Mouse (Mus musculus): ENCODE results near the gene Adamtsl1. TPM values are rescaled to one million over a fixed set of nuclear protein-coding genes. Genes with fewer than 3 reads are reported as not detected.

Adamtsl1 gene
- polyA plus RNA-seq, 1 experiment, result 0.55 TPM

DNA sequence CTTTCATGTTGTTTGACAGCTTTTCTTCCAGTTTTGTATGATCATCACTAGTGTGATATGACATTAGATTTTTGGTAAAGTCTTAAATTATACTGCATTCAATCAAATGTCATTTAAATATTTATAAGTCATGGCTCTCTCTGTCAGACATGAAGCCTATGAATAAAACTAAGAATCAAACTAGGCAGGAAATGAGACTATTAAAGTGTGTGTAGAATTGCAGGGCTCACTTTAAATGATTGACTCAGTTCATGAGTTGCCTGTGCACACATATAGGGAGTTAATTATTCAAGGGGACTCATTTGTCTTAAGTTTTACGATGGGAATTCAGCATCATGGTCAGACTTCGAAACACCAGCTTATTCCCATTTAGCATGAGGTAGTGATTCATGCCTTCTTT is 71.5 kb downstream of the Adamtsl1 start:
- no peak for DNase-seq (ENCODE audit: low read depth in 1 of 2, low spot score in 2 of 2)
- Histone ChIP-seq H3K27ac (ENCODE audit: insufficient read depth, low read length) (no peak overlapping the region), H3K4me3 (ENCODE audit: extremely low read depth, insufficient read depth, insufficient read length) (no peak overlapping the region), H3K36me3 (ENCODE audit: control insufficient read depth, insufficient read depth, low read length) (no peaks in the 10 kb centered on the region), H3K4me1 (ENCODE audit: control insufficient read depth, insufficient read depth, insufficient read length) (no peaks in the 10 kb centered on the region), H3K27me3 (ENCODE audit: control insufficient read depth, insufficient read depth, low read length) (no peaks in the 10 kb centered on the region)
- WGBS, result 78% methylated on average over 2 of the region's 2 CpGs
- TF ChIP-seq CTCF (IDR thresholded peaks at IDR 0.05; ENCODE audit: extremely low read depth, insufficient read depth, insufficient read length, insufficient replicate concordance) (no peak), POLR2A (IDR thresholded peaks at IDR 0.05; ENCODE audit: low read depth, low read length) (no peak)

DNA sequence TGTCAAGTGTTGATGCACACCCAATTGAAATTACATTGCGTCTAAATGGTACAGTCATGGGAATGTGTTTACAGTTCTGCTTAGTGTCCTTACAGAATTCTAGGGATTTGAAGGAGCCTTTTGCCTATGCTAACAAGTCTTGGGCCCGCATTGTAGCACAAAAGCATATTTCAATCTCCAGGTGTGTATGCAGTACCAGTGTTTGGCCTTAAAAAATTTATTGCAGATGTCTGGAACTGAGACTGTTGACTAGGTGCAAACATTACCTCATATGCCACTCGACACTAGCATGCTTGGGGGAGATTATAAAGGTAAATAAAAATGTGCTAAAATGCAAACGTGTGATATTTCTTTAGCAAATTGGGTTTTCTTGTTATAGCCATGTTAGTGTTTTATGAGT is 75.0 kb downstream of the Adamtsl1 start:
- WGBS, result 86% methylated on average over 4 of the region's 4 CpGs
- Histone ChIP-seq H3K4me3 (ENCODE audit: extremely low read depth, insufficient read depth, insufficient read length) (no peak overlapping the region), H3K27me3 (ENCODE audit: control insufficient read depth, insufficient read depth, low read length) (no peaks in the 10 kb centered on the region), H3K4me1 (ENCODE audit: control insufficient read depth, insufficient read depth, insufficient read length) (no peaks in the 10 kb centered on the region), H3K27ac (ENCODE audit: insufficient read depth, low read length) (no peak overlapping the region), H3K36me3 (ENCODE audit: control insufficient read depth, insufficient read depth, low read length) (no peaks in the 10 kb centered on the region)
- no peak for DNase-seq (ENCODE audit: low read depth in 1 of 2, low spot score in 2 of 2)
- TF ChIP-seq CTCF (IDR thresholded peaks at IDR 0.05; ENCODE audit: extremely low read depth, insufficient read depth, insufficient read length, insufficient replicate concordance) (no peak), POLR2A (IDR thresholded peaks at IDR 0.05; ENCODE audit: low read depth, low read length) (no peak)

DNA sequence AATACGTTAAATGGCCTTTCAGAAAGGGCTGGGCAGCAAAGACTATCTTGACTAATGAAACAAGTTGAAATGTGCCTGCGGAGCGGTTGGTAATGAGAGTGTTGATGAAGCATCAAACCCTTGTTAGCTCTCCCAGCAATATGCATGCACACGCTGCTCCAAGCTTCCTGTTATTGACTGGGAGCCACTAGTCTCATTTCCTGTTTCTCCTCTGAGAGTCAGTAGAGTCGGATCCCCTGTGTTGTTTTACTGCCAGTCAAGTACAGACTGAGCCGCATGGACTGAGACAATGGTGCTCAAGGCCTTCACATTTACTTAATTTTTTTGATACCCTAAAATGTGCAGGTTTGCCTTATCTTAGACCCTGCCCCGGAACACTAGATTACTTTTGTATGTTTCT is 77.1 kb downstream of the Adamtsl1 start:
- Histone ChIP-seq H3K4me1 (ENCODE audit: control insufficient read depth, insufficient read depth, insufficient read length) (no peaks in the 10 kb centered on the region), H3K4me3 (ENCODE audit: extremely low read depth, insufficient read depth, insufficient read length) (no peak overlapping the region), H3K36me3 (ENCODE audit: control insufficient read depth, insufficient read depth, low read length) (no peaks in the 10 kb centered on the region), H3K27ac (ENCODE audit: insufficient read depth, low read length) (no peak overlapping the region), H3K27me3 (ENCODE audit: control insufficient read depth, insufficient read depth, low read length) (no peaks in the 10 kb centered on the region)
- TF ChIP-seq POLR2A (IDR thresholded peaks at IDR 0.05; ENCODE audit: low read depth, low read length) (no peak), CTCF (IDR thresholded peaks at IDR 0.05; ENCODE audit: extremely low read depth, insufficient read depth, insufficient read length, insufficient replicate concordance) (no peak)
- WGBS, result 53% methylated on average over 7 of the region's 7 CpGs
- DNase-seq (ENCODE audit: low read depth in 1 of 2, low spot score in 2 of 2), result no peak

DNA sequence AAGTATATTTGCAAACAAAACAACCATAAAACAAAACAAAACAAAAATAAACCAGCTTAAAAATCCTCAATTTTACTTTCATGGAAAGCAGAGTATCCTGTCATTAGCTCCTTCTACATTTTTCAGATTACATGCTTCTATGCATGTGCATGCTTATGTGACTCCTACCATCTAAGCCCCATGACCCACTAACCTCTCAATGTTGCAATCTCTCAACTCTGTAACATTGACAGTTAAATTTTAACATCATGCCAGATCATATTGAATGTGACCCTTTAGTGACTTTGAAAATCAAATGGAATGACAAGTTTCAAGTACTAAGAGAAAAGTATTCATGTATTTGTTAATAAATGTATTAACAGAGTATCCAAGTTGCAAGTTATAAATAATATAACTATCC is 80.2 kb downstream of the Adamtsl1 start:
- Histone ChIP-seq H3K27me3 (ENCODE audit: control insufficient read depth, insufficient read depth, low read length) (no peaks in the 10 kb centered on the region), H3K27ac (ENCODE audit: insufficient read depth, low read length) (no peak overlapping the region), H3K4me3 (ENCODE audit: extremely low read depth, insufficient read depth, insufficient read length) (no peak overlapping the region), H3K36me3 (ENCODE audit: control insufficient read depth, insufficient read depth, low read length) (no peaks in the 10 kb centered on the region), H3K4me1 (ENCODE audit: control insufficient read depth, insufficient read depth, insufficient read length) (no peaks in the 10 kb centered on the region)
- no peak for DNase-seq (ENCODE audit: low read depth in 1 of 2, low spot score in 2 of 2)
- TF ChIP-seq POLR2A (IDR thresholded peaks at IDR 0.05; ENCODE audit: low read depth, low read length) (no peak), CTCF (IDR thresholded peaks at IDR 0.05; ENCODE audit: extremely low read depth, insufficient read depth, insufficient read length, insufficient replicate concordance) (no peak)

DNA sequence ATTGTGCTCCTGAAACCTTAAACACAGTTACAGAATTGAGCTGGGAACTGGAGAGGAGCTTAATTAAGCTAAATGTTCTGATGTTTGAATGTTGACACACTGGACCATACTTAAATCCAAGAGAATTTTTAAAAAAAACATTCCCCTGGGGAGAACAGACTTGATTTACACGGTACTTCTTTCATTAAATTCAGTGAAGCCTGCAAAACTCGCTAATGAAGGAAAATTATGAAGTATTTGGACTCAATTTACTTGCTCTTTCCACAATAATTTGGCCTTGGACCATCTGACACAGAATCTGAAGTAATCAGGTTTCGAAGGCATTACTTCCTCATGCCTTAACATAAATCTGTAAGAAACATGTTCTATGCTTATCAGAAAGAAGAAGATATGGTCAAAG is 99.4 kb downstream of the Adamtsl1 start:
- H3K4me1 ChIP-seq (ENCODE audit: control insufficient read depth, insufficient read depth, insufficient read length), result no peaks in the 10 kb centered on the region
- no peaks in the 10 kb centered on the region for H3K27me3 ChIP-seq (ENCODE audit: control insufficient read depth, insufficient read depth, low read length)
- no peak for TF ChIP-seq CTCF (IDR thresholded peaks at IDR 0.05; ENCODE audit: extremely low read depth, insufficient read depth, insufficient read length, insufficient replicate concordance)
- TF ChIP-seq POLR2A (IDR thresholded peaks at IDR 0.05; ENCODE audit: low read depth, low read length), result no peak
- H3K27ac ChIP-seq (ENCODE audit: insufficient read depth, low read length), result no peak overlapping the region
- DNase-seq (ENCODE audit: low read depth in 1 of 2, low spot score in 2 of 2), result no peak
- WGBS, result 78% methylated on average over 3 of the region's 3 CpGs
- H3K4me3 ChIP-seq (ENCODE audit: extremely low read depth, insufficient read depth, insufficient read length), result no peak overlapping the region
- no peaks in the 10 kb centered on the region for H3K36me3 ChIP-seq (ENCODE audit: control insufficient read depth, insufficient read depth, low read length)

DNA sequence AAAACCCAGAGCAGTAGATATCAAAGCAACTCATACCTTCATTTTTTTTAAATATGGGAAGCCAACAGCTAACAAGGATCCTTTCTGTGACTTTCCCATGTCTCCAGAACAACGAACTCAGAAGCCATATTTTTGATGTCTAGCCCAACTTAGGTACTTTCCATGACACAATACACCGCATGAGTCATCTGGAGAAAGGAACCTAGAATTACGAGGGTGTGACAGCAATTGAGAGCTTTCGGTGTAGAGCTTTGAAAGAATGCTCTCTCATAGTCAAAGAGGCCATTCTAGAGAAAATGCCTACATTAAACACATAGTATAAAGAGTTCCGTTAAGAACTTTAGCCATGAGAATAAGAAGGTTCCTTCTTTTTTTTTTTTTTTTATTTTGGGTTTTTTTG is 104.8 kb downstream of the Adamtsl1 start:
- WGBS, result 74% methylated on average over 5 of the region's 5 CpGs
- Histone ChIP-seq H3K36me3 (ENCODE audit: control insufficient read depth, insufficient read depth, low read length) (no peaks in the 10 kb centered on the region), H3K4me3 (ENCODE audit: extremely low read depth, insufficient read depth, insufficient read length) (no peak overlapping the region), H3K27me3 (ENCODE audit: control insufficient read depth, insufficient read depth, low read length) (no peaks in the 10 kb centered on the region), H3K27ac (ENCODE audit: insufficient read depth, low read length) (no peak overlapping the region), H3K4me1 (ENCODE audit: control insufficient read depth, insufficient read depth, insufficient read length) (no peaks in the 10 kb centered on the region)
- DNase-seq (ENCODE audit: low read depth in 1 of 2, low spot score in 2 of 2), result no peak
- TF ChIP-seq CTCF (IDR thresholded peaks at IDR 0.05; ENCODE audit: extremely low read depth, insufficient read depth, insufficient read length, insufficient replicate concordance) (no peak), POLR2A (IDR thresholded peaks at IDR 0.05; ENCODE audit: low read depth, low read length) (no peak)

DNA sequence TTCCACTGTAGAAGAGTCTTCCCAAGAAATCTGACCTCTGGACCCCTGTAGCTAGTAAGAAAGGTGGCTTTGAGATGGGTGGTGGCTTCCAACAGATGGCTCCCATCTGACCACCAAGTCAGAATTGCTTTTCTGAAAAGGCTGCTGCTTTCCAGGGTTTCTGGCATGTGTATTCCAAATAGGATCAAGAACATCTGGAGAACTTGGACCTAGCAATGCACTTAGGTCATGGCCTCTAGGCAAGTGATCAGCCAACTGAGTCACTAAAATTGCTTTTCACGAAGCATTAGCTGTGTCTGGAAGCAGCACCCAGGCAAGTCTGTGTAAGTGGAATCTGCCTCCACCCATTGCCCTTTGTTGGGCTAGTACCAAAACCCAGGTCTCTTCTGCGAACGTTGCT is 105.3 kb downstream of the Adamtsl1 start:
- TF ChIP-seq POLR2A (IDR thresholded peaks at IDR 0.05; ENCODE audit: low read depth, low read length) (no peak), CTCF (IDR thresholded peaks at IDR 0.05; ENCODE audit: extremely low read depth, insufficient read depth, insufficient read length, insufficient replicate concordance) (no peak)
- no peaks in the 10 kb centered on the region for H3K36me3 ChIP-seq (ENCODE audit: control insufficient read depth, insufficient read depth, low read length)
- H3K27me3 ChIP-seq (ENCODE audit: control insufficient read depth, insufficient read depth, low read length), result no peaks in the 10 kb centered on the region
- no peaks in the 10 kb centered on the region for H3K4me1 ChIP-seq (ENCODE audit: control insufficient read depth, insufficient read depth, insufficient read length)
- DNase-seq (ENCODE audit: low read depth in 1 of 2, low spot score in 2 of 2), result no peak
- WGBS, result 82% methylated on average over 3 of the region's 3 CpGs
- H3K4me3 ChIP-seq (ENCODE audit: extremely low read depth, insufficient read depth, insufficient read length), result no peak overlapping the region
- H3K27ac ChIP-seq (ENCODE audit: insufficient read depth, low read length), result no peak overlapping the region

Data from spleen, adult 2 months (tissue).